Mouse (Mus musculus) forebrain, embryonic 10.5 days (tissue): ENCODE measurements around the gene Bmper. TPM values are rescaled to one million over a fixed set of nuclear protein-coding genes. Genes with fewer than 3 reads are reported as not detected.

ENCODE experiments used
- DNase-seq: peaks from one replicate; pipeline ENCODE4 v3.0.0-alpha.2; 2017; ENCODE audit warnings: low spot score; ENCODE audit errors: extremely low spot score
- H3K27ac ChIP-seq: fragments of 300-500 bp; sonication (generic); 2 replicates; pipeline ENCODE4 v1.5.1; 2016; ENCODE audit warnings: mild to moderate bottlenecking
- H3K27me3 ChIP-seq: fragments of 300-500 bp; sonication (generic); 2 replicates; pipeline ENCODE4 v1.6.1; 2016; ENCODE audit warnings: mild to moderate bottlenecking; ENCODE audit not compliant: poor library complexity, severe bottlenecking
- H3K36me3 ChIP-seq: fragments of 300-500 bp; sonication (generic); replicated peaks from 2 replicates; pipeline ENCODE4 v1.6.1; 2016; ENCODE audit warnings: mild to moderate bottlenecking, moderate library complexity
- H3K4me1 ChIP-seq: fragments of 300-500 bp; sonication (generic); 2 replicates; pipeline ENCODE4 v1.6.1; 2016
- H3K4me3 ChIP-seq: fragments of 300-500 bp; sonication (generic); 2 replicates; pipeline ENCODE4 v1.5.1; 2016; ENCODE audit warnings: mild to moderate bottlenecking, moderate library complexity
- H3K9me3 ChIP-seq: fragments of 300-500 bp; sonication (generic); 2 replicates; pipeline ENCODE4 v1.6.1; 2016; ENCODE audit warnings: mild to moderate bottlenecking, moderate library complexity
- WGBS: fragments of 180-500 bp; shearing (Covaris S2); methylation state at CpG from one replicate; pipeline ENCODE4 v1.1.7; 2016; 5-methylcytosine and 5-hydroxymethylcytosine counted together
- polyA plus RNA-seq: library from polyadenylated mRNA; unstranded; fragments of >200 nt; fragmentation: Nextera tagmentation; extraction: Ambion mirVana; gene quantifications from 2 replicates; pipeline ENCODE4 v1.2.1, GENCODE M21; 2016

Bmper gene
- polyA plus RNA-seq, 1 experiment from 2014 or later = 5.1 TPM

GRCm38 (mm10) chr9:23442168-23442567 is 219.3 kb downstream of the Bmper start:
- Histone ChIP-seq H3K27ac (no peak overlapping the region), H3K4me1 (no peaks in the 10 kb centered on the region; the same call in 1 of the 2 replicates), H3K36me3 (no peaks in the 10 kb centered on the region), H3K9me3 (no peaks in the 10 kb centered on the region), H3K27me3 (no peaks in the 10 kb centered on the region), H3K4me3 (no peak overlapping the region)
- 79% methylated on average over 5 of the region's 5 CpGs for WGBS
- DNase-seq = no peak

GRCm38 (mm10) chr9:23444975-23445374 is 222.1 kb downstream of the Bmper start:
- 93% methylated on average over 4 of the region's 4 CpGs for WGBS
- H3K9me3 ChIP-seq = no peaks in the 10 kb centered on the region
- no peaks in the 10 kb centered on the region for H3K27me3 ChIP-seq
- no peak for DNase-seq
- no peaks in the 10 kb centered on the region for H3K4me1 ChIP-seq
- H3K27ac ChIP-seq = no peak overlapping the region
- H3K4me3 ChIP-seq = no peak overlapping the region
- no peaks in the 10 kb centered on the region for H3K36me3 ChIP-seq

DNA sequence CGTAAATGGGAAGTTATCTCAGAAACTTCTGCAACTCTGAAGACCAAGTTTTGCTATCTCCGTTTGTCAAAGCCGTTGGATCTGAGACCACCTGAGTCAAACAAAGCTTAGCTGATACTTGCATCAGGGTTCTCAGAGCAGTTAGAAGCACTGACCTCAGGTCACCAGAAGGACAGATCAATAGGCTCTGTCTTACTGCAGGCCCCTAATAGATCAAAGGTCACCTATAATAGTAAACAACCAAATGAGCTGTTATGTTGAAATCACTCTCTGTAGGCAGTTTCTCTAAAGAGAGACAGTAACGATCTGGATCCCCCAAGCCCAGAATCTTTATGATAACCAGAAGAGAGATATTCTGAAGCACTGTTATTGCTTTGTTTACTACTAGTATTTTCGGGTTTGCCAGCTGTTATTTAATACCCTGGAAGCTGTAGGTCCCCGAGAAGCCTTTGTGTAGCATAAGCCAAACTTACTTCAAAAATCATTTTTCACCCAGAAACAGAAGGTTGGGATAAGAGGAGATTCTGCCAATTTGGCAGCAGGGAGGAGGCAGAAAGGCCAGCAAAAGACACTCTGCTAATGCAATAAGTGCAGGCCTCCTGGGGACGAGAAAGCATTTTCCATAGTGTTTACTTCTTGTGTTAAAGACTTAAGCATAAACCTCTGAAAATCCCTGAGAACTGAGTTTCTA is 224.5 kb downstream of the Bmper start:
- Histone ChIP-seq H3K9me3 (no peaks in the 10 kb centered on the region), H3K27me3 (no peaks in the 10 kb centered on the region), H3K36me3 (no peaks in the 10 kb centered on the region), H3K4me1 (no peaks in the 10 kb centered on the region), H3K27ac (no peak overlapping the region), H3K4me3 (no peak overlapping the region)
- 76% methylated on average over 7 of the region's 7 CpGs for WGBS
- DNase-seq = no peak

- Histone ChIP-seq H3K9me3 (no peaks in the 10 kb centered on the region), H3K27me3 (no peaks in the 10 kb centered on the region), H3K27ac (no peak overlapping the region), H3K4me1 (no peaks in the 10 kb centered on the region), H3K36me3 (no peaks in the 10 kb centered on the region), H3K4me3 (no peak overlapping the region)
- 71% methylated on average over 5 of the region's 5 CpGs for WGBS
- DNase-seq = no peak
These were observed 230.4 kb downstream of the Bmper start for GRCm38 (mm10) chr9:23453309-23453708.

DNA sequence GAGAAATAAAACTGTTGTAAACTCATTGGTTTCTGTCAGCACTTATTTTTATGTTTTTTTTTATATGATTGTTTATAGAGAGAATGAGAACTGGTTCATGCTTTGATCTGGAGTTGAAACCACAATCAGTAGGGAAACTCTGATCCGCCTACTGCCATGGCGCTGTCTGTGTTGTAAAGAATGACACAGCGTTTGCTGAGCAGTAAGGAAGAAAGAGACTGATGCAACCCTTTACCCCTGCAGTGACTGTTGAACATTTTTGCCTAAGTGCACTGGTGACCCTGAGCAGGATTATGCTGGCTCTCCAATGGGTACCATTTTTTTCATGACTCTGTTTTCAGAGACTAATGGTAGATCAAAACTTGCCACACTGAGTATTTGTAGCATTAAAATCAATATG is 234.3 kb downstream of the Bmper start:
- Histone ChIP-seq H3K27ac (no peak overlapping the region), H3K36me3 (no peaks in the 10 kb centered on the region), H3K4me1 (no peaks in the 10 kb centered on the region), H3K9me3 (no peaks in the 10 kb centered on the region), H3K27me3 (no peaks in the 10 kb centered on the region), H3K4me3 (no peak overlapping the region)
- WGBS = 80% methylated on average over 3 of the region's 3 CpGs
- DNase-seq = no peak

DNA sequence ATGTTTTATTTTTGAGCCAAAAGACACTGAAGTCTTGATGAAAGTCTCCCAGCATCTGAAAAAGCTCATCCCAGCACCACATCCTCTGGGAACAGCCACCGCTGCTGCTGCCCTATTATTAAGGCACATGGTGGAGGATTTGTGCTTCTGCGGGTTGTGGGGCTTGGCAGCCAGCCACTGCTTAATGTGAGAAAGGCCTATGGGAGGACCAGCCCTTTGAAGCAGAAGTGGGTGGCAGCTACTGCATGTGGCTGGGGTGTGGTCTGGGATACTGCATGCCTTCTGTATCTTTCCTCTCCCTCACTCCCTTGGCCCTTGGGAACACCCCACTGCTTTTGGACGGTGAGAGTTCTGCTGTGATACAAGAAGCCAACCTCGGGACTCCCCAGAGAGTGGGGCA is 237.8 kb downstream of the Bmper start:
- Histone ChIP-seq H3K9me3 (no peaks in the 10 kb centered on the region), H3K36me3 (no peaks in the 10 kb centered on the region), H3K4me1 (no peaks in the 10 kb centered on the region), H3K27me3 (no peaks in the 10 kb centered on the region), H3K27ac (no peak overlapping the region), H3K4me3 (no peak overlapping the region)
- DNase-seq = no peak
- 81% methylated on average over 4 of the region's 4 CpGs for WGBS

DNA sequence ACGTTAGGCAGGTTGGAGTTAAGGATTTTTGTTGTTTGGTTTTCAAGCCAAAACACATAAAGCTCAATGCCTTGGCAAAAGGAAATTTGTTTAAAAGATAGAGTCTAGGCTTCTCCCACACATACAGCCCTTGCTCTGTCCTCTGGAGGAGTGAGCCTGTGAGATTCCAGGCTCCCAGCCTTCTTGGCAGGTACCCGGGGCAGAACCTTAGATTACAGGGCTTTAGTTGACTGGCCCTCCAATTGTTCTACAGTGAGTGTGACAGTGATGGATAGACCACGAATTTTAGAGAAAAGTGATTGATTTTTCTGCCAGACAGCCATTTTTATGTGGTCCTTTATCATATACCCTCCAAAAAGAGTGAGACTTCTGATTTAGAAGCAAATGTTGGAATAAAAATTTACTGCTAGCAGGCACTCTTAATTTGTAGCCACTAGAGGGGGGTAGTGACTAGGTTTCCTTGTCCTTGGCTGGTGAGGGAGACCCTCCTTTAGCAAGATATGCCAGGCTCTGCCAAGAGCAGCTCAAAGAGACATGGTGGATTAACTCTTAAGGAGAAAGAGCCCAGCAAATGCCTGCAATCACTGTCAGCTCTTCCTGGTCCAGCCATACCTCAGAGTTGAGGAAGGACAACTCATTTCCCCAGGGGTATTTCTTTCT is 240.2 kb downstream of the Bmper start:
- DNase-seq = no peak
- WGBS = 53% methylated on average over 3 of the region's 3 CpGs

DNA sequence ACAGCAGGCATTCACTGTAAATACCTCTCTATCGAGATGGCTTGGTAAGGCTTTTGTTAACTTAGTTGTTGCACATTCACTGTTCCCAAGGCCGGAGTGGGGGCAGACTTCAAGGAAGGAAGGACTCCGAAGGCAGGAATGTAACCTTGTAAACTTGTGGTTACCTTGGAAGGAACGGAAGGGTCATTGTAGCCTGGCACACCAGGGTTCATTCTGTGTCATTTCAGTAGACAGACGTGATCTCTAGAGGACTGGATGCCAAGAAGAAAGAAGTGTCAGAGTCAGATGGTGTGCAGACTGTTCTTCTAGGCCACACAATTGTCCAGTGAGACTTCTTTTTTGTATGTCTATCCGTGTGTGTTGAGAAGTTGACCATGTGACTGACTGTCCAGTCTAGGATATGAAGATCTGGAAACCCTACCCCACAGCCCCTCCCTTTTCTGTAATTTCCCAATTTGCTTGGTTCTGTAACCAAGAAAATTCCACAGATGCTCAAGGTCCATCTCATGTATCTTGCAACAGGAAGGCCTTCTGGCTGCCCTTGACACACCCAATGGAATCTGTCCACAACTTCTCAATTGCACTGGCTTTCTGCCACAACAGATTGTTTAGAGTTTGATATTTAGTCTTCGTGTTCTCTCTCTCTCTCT is 242.2 kb downstream of the Bmper start:
- DNase-seq = no peak
- no peaks in the 10 kb centered on the region for H3K27me3 ChIP-seq
- H3K9me3 ChIP-seq = no peaks in the 10 kb centered on the region
- H3K27ac ChIP-seq = no peak overlapping the region
- no peaks in the 10 kb centered on the region for H3K4me1 ChIP-seq
- WGBS = 87% methylated on average over 7 of the region's 7 CpGs
- H3K4me3 ChIP-seq = no peak overlapping the region
- H3K36me3 ChIP-seq = no peaks in the 10 kb centered on the region

More for the DNA sequence above, 240.2 kb downstream of the Bmper start:
- no peaks in the 10 kb centered on the region for H3K27me3 ChIP-seq
- H3K27ac ChIP-seq = no peak overlapping the region
- no peaks in the 10 kb centered on the region for H3K36me3 ChIP-seq
- no peaks in the 10 kb centered on the region for H3K9me3 ChIP-seq
- H3K4me3 ChIP-seq = no peak overlapping the region
- H3K4me1 ChIP-seq = no peaks in the 10 kb centered on the region

DNA sequence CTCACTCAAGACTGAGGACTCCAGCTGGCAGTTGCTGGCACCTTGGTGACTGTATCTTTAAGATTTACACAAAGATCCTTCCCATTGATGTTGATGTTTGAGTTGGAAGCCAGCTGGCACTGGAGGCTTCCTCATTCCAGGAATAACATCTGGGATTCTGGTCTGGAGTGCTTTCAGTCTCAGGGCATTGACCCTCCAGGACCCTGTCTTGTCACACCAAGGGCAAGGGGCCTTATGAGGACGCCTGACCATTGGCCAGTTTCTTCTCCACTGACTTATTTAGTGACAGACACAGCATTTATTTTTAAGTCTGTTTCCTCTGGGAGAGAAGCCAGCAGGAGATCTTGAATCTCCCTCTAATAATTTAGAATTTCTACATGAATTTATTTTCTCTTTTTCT is 247.0 kb downstream of the Bmper start:
- H3K36me3 ChIP-seq = no peaks in the 10 kb centered on the region
- WGBS = 66% methylated on average over 1 of the region's 1 CpGs
- no peak overlapping the region for H3K27ac ChIP-seq
- no peaks in the 10 kb centered on the region for H3K9me3 ChIP-seq
- no peak overlapping the region for H3K4me3 ChIP-seq
- no peaks in the 10 kb centered on the region; the same call in 1 of the 2 replicates for H3K4me1 ChIP-seq
- no peaks in the 10 kb centered on the region for H3K27me3 ChIP-seq
- DNase-seq = no peak

DNA sequence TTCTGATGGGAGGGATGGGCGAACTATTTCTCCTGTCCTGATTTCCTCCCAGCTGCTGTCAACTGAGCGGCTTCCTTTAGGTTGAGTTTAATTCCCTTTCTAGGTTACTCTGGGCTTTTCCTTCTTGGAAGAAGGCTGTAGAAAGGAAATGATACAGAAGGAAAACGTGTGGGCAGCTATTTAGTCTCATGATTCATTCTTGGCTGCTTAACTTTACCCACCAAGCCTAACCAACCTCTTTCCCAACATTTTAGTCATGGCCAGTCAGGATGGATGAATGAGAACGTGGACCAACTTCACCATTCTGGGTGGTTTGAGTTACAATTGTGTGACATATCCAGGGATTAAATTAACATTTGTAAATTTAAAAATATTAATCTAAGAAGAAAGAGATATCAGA is 263.0 kb downstream of the Bmper start:
- H3K9me3 ChIP-seq = no peaks in the 10 kb centered on the region
- no peak for DNase-seq
- H3K4me3 ChIP-seq = no peak overlapping the region
- WGBS = 85% methylated on average over 4 of the region's 4 CpGs
- H3K36me3 ChIP-seq = no peaks in the 10 kb centered on the region
- H3K27ac ChIP-seq = peak overlapping the region; percentile 40; the same call in 1 of the 2 replicates
- peaks cover 21% of the 10 kb centered on the region for H3K4me1 ChIP-seq
- no peaks in the 10 kb centered on the region for H3K27me3 ChIP-seq

DNA sequence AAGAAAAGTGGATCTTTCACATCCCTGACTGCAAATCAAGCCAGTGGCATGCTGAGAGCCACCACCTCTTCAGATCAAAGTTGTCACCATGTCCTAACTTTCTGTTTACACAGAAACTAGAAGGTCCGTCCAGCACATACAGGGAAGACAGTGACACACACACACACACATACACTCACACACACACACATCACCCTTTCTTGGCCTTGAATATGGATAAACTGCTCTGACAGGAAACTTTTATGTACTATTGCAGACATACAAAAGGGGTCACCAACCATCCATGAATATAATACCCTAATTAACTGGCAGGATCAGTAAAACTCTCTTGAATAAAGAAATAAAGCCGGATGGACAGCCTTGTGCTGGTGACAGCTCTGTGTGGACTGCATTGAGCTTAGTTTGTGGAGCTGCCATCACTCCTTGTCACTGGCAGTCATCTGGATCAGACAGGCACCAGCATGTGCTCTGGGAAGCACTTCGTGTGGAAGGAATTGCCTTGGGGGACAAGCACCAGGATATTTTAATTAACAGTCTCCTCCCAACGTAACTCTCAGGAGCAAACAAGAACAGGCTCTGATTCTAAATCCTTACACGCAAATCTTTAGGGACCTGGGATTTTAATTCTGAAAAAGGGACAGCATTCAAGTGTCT is 264.0 kb downstream of the Bmper start:
- Histone ChIP-seq H3K4me3 (no peak overlapping the region), H3K36me3 (no peaks in the 10 kb centered on the region), H3K4me1 (peaks cover 21% of the 10 kb centered on the region), H3K27ac (peak overlapping the region; percentile 56), H3K27me3 (no peaks in the 10 kb centered on the region), H3K9me3 (no peaks in the 10 kb centered on the region)
- WGBS = 22% methylated on average over 5 of the region's 5 CpGs
- DNase-seq = no peak

DNA sequence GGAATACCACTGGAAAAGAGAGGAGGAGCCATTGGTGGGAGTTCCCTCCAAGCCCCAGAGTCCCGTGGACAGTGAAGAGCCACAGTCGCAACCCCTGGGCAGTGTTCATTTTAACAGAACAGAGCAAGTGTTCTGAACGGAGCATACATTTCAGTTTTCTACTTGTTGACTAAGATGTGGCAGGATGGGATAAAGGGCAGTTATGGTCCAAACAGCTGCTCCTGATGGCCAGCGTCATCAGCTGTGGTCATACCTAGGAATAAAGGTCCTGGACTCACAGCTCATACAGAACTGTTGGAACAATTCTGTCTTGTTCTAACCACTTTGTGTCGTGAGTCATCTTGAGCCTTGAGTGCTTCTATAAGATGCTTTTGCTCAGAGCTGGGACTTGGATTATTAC is 265.4 kb downstream of the Bmper start:
- 93% methylated on average over 5 of the region's 5 CpGs for WGBS

DNA sequence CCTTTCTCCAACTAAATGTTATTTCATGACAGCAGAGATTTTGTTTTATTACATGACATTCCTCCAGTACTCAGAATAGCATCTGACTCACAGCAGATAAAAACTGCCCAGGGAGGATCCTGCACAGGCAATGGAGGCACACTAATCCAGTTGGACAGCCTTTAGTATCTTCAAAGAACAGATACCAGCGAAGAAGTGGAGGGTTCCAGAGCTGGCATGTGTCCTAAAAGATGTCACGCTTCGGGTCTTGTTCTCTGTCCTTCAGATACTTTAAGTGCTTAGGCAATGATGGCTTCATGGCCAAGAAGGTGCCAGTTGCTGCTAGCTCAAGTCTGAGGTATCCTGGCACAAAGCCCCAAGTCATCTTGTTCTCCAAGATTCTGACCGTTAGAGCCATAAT is 272.5 kb downstream of the Bmper start:
- no peaks in the 10 kb centered on the region for H3K36me3 ChIP-seq
- no peak overlapping the region for H3K4me3 ChIP-seq
- H3K9me3 ChIP-seq = peaks cover 3% of the 10 kb centered on the region; the same call in 1 of the 2 replicates
- H3K4me1 ChIP-seq = peaks cover 18% of the 10 kb centered on the region
- H3K27ac ChIP-seq = no peak overlapping the region
- WGBS = 90% methylated on average over 4 of the region's 4 CpGs
- DNase-seq = no peak
- no peaks in the 10 kb centered on the region for H3K27me3 ChIP-seq

More for the DNA sequence above, 265.4 kb downstream of the Bmper start:
- Histone ChIP-seq H3K4me1 (peaks cover 21% of the 10 kb centered on the region), H3K4me3 (no peak overlapping the region), H3K9me3 (no peaks in the 10 kb centered on the region), H3K27me3 (no peaks in the 10 kb centered on the region), H3K36me3 (no peaks in the 10 kb centered on the region), H3K27ac (no peak overlapping the region)
- DNase-seq = no peak
